Mouse (Mus musculus) liver, embryonic 14.5 days (tissue): ENCODE measurements at regions not wholly inside any gene's neighbourhood (a gene's known extent, or its start where the extent isn't known, plus 50 kb on each side); places are given as distances from the start of the nearest gene placed in this dataset.

Experiments used
- CTCF ChIP-seq: IDR thresholded peaks from 2 replicates; pipeline ENCODE4 v1.5.1; 2016; ENCODE audit warnings: antibody characterized with exemption, low read depth, control low read depth
- EP300 ChIP-seq: IDR thresholded peaks from 2 replicates; pipeline ENCODE4 v1.6.1; 2016; ENCODE audit warnings: antibody characterized with exemption, low read depth

GRCm38 (mm10) chr9:67099471-67099870, 50.3 kb upstream of the Tpm1 start:
- TF ChIP-seq CTCF (no peak), EP300 (no peak)
